Mouse (Mus musculus): Measurements from ENCODE around the gene Unc13b.

Gene Unc13b

GRCm38 (mm10) chr4:43058753-43059654 is at the start of gene Unc13b:
Gene Unc13b, plus strand, starts transcription at chr4:43058953.
- DNase-seq (ENCODE audit: low read depth, low spot score), result peak; percentile 84

- DNase-seq (ENCODE audit: low read depth, low spot score), result peak; percentile 74
Observed at GRCm38 (mm10) chr4:43010161-43011038, 48.4 kb upstream of the Unc13b start, which contains the start of gene Fancg. Gene Fancg, minus strand, starts transcription at chr4:43010506.

- no peak for DNase-seq (ENCODE audit: low read depth, low spot score)
Observed at GRCm38 (mm10) chr4:43012091-43012490, 46.7 kb upstream of the Unc13b start.

GRCm38 (mm10) chr4:43018156-43018555 is 40.6 kb upstream of the Unc13b start:
- DNase-seq (ENCODE audit: low read depth, low spot score), result no peak

DNA sequence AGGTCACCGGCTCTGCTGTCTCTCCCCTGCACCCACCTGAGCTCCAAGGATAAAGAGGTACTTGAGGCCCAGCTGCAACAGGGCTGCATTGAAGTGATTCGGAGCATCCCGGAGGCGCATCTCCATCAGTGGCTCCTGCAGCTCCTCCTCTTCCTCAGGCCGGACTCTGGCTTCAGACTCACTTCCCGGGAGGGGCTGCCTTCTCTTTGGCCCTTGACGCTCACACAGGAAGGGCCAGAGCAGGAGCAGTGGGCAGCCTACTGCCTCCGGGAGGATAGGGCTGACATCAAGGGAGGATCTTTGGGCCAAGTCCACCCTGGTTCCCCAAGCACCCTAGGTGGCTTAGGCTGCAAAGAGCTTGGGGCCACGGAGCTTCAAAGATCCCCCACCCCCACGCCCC is 39.6 kb upstream of the Unc13b start:
- no peak for DNase-seq (ENCODE audit: low read depth, low spot score)

DNA sequence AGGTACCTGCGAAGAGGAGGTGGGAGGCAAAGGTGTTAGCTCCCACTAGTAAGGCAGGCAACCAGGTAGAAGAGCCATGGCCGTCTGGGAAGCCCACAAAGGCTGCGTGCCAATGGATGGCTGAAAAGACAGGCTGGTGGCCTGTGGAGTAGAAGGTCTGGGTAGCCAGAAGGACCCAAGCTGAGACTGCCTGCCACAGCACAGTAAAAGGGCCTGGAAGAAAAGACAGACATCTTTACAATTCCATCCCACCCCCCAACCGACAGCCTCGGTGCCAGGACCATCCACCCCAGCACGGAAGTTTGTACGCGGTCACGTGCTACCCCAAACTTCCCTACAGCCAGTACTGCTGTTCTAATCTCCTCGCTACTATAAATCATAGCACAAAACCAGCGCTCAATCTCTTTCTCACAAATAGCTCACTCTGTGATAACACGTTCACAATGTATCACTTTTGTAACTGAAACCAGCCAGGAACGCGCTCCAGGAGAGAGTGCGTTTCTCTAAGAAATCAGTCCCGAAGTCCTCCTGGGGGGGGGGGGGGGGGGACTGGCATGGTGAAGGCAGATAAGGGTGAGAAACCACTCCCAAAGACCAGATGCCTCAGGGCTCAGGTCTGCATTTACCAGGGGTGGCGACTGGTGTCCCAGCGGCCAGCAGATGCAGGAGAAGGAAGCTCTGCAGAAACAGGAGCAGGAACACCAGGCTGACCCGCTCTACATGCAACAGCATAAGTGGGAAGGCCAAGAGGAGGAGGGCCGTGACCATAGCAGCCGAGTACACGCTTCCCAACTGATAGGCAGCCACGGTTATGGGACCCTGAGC is 38.9 kb upstream of the Unc13b start:
- DNase-seq (ENCODE audit: low read depth, low spot score), result no peak

- DNase-seq (ENCODE audit: low read depth, low spot score), result no peak
Observed at GRCm38 (mm10) chr4:43020876-43021275, 37.9 kb upstream of the Unc13b start.

- DNase-seq (ENCODE audit: low read depth, low spot score), result no peak
Observed at GRCm38 (mm10) chr4:43021341-43021740, 37.4 kb upstream of the Unc13b start.

GRCm38 (mm10) chr4:43024673-43025072 is 34.1 kb upstream of the Unc13b start:
- DNase-seq (ENCODE audit: low read depth, low spot score), result no peak

- DNase-seq (ENCODE audit: low read depth, low spot score), result peak; percentile 89
Observed at GRCm38 (mm10) chr4:43025084-43025960, 33.4 kb upstream of the Unc13b start, which contains the start of gene Pigo. Gene Pigo, minus strand, starts transcription at chr4:43025819.

GRCm38 (mm10) chr4:43029121-43029520 is 29.6 kb upstream of the Unc13b start:
- no peak for DNase-seq (ENCODE audit: low read depth, low spot score)

DNA sequence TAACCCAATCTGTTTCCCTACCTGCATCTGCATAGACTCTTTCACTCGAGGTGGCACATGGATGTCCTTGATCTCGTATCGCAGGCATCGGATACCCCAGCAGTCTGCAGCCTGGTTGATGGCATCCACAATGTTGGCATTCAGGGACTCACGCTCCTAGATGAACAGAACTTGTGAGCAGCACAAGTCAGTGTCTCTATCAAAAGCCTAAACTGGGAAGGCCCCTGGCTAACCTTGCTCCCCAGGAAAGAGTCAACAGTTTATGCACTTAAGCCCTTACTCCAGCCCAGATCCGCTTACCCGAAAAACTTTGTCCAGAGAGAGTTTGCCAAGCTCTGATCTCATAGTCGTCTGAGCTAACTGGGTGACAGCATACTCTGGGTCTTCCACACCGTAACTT is 29.0 kb upstream of the Unc13b start:
- no peak for DNase-seq (ENCODE audit: low read depth, low spot score)

DNA sequence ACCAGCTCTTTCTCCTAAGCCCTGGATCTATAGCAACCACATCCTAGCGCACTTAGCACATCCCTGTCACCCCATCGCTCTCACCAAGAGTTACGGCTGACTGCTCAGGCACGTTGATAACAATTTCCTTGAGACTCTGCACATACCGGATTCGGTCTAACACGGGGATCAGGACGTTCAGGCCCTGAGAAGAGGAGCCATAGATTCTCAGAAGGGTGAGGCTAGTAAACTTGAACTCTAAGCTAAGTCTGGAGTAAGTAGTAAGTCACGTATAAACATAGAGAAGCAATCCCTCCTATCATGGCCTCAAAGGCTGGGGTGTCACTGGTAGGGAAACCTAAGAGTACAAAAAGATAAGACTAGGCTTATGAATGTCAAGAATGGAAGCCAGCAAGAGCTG is 28.4 kb upstream of the Unc13b start:
- no peak for DNase-seq (ENCODE audit: low read depth, low spot score)

GRCm38 (mm10) chr4:43030780-43031230 is 27.9 kb upstream of the Unc13b start:
- no peak for DNase-seq (ENCODE audit: low read depth, low spot score)

DNA sequence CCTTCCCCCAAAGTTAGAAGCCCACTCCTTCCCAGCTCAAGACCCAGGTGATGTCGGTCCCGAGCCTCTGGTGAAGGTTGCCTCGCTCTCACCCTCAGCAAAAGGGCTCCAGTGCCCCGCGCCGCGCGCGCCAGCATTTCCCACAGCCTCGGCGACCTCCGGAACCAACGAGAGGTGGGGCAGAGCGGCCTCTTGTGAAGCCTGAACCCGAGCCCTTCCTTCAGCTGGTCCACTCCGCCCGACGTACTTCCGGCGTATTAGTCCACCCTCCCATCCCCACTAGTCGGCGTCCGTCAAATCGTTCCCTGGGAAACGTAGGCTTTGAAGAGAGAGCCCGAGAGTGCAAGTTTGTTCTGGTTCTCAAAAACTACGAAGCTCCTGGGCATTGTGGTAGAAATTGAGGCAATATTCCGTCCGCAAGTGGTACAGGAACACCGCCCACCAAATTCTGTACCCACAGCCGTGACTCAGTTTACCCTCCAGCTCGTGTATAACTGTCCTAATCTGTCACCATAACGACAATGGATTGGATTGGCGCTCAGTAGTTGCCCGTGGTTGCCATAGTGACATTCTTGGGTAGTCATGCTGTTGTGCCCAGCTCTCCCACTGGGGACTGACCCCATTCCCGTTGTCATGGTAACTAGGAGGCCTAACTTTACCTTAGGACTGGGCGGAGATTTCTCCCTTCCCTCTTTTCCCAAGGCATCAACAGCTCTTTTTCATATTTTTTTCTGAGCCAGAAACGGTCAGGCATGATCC is 27.3 kb upstream of the Unc13b start, which contains the start of gene Stoml2:
Stoml2 (minus strand) TSS at position 474 of the 759 bp plus-strand sequence.
- peak; percentile 87 for DNase-seq (ENCODE audit: low read depth, low spot score)

DNA sequence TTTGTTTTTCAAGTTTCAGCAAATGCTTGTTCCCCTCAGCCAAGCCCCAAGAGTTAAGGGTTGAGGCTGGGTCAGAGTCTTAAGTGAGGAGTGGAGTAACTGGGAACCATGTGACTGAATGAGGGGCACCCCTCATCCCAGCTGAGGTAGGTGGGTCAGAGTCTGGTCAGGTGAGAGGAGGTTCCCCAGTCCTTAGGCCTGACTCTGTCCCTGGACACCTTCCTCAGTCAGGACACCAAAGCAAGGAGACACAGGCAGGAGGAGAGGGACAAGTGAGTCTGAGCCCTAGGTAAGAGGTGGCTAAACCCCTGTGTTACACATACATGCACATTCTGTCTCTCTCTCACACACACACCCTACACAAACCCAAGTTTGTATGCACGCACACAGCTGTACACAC is 26.3 kb upstream of the Unc13b start:
- DNase-seq (ENCODE audit: low read depth, low spot score), result no peak

GRCm38 (mm10) chr4:43033481-43033880 is 25.3 kb upstream of the Unc13b start:
- DNase-seq (ENCODE audit: low read depth, low spot score), result no peak

- DNase-seq (ENCODE audit: low read depth, low spot score), result no peak
Observed at GRCm38 (mm10) chr4:43035851-43036250, 22.9 kb upstream of the Unc13b start.

DNA sequence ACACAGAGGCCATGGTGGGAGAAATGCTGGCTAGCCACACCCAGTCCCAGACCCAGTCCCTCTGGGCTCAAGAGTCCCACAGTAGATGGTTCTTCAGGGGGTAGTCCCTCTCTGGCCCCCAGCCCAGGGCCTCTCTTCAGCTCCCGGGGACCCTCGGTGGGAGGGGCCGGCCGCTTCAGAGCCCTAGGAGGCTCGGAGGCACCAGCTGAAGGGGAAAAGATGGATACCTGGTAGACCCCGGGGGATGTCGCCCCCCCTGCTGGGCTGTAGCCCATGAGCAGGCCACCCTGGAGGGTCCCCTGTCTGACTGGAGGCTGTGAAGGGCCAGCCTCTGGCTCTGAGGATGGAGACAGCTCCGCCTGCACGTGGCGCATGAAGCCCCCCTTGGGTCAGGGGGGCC is 22.4 kb upstream of the Unc13b start:
- DNase-seq (ENCODE audit: low read depth, low spot score), result no peak
